Mouse (Mus musculus): ENCODE data around the gene Ssc4d. TPM values are rescaled to one million over a fixed set of nuclear protein-coding genes. Genes with fewer than 3 reads are reported as not detected.
A peak's percentile ranks its signal among the peaks of the same experiment; 100 is the strongest.

The Ssc4d gene
- total RNA-seq, 2 experiments from 2014 or later = 0.57 to 1.1 TPM

DNA sequence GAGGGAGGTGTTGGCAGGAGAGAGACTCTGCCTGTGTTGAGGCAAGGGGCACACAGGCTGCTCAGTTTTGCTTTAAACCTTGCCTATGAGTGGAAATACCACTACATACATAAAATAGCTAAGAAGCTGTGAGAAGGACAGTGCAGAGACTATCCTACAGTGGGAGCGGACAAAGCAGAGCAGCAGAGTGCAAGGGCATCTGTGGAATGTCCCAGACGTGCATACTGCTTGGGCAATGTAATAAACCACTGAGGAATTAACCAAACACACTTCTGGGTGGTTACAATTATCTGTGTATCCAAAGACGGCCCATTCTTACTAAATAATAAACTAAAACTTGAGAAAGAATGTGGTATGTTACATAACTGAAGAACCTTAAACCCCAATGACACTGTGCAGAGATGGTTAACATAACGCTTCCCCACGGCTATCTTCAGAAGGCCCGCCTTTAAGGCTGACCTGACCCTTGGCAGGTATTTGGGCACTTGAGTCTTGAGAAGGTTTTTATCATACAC, 58.2 kb downstream of the Ssc4d start:
- DNase-seq = no peak
- intact Hi-C loops (cut with DNase I) = no loop called here

- peak; percentile 50 to 57 for DNase-seq
- intact Hi-C loops (cut with DNase I) = no loop called here
Measured at GRCm38 (mm10) chr5:135914156-135914555, 60.2 kb downstream of the Ssc4d start.

GRCm38 (mm10) chr5:135913201-135913600, 61.1 kb downstream of the Ssc4d start:
- DNase-seq = no peak
- intact Hi-C loops (cut with DNase I) = no loop called here

DNA sequence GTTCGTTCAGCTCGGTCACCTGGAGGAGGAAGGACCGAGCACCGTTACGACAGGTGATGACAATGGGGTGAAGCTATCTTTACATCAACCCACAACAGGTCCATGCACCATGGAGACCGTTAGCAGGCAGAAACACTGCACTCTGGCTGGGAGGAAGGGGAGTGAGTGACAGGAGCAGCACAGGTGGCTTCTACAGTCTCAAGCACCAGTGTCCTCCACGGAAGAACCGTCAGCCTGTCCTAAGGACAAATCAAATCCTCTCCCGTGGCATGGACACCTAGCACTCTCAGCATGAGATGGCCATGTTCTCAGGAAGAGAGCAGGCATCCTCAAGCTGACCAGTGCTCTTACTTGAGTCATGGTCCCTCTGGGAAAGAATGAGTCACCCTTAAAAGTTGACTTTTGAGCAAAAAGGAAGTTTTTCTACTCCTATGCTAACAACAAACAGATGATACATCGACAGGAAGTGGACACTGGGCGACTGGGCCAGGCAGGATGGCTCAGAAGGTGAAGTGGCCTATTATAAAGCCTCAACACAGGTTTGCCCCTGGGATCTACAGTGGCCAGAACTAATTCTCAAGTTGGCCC, 62.6 kb downstream of the Ssc4d start:
- intact Hi-C loops (cut with DNase I) = no loop called here
- no peak for DNase-seq

DNA sequence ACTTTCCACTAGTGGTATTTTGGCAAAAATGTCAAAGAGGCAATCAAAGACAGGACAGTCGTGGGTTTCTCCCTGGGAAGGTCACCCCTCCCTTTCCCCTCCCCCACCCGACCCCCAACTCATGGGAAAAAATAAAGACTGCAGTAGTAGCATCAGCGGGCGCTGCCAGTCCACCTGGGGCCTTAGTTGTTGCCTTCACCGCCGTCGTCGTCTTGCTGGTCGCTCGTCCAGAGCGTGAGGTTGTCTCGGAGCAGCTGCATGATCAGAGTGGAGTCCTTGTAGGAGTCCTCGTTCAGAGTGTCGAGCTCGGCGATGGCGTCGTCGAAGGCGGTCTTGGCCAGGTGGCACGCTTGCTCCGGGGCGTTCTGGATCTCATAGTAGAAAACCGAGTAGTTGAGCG, 63.5 kb downstream of the Ssc4d start:
- intact Hi-C loops (cut with DNase I) = no loop called here

More for the DNA sequence above, 63.5 kb downstream of the Ssc4d start:
- no peak for DNase-seq

Other genes starting within 250 kb of the Ssc4d start
- 1 to 10 TPM; 4.3 to 7.8 TPM for gene Tmem120a, start 230.1 kb downstream of the Ssc4d start, total RNA-seq (2021)
- gene Styxl1, start 196.1 kb downstream of the Ssc4d start, total RNA-seq (2021) = not detected
- 1,000 to 10,000 TPM; 1,079 to 1,088 TPM for gene Mdh2, start 196.1 kb downstream of the Ssc4d start, total RNA-seq (2021)
- not detected for gene Srrm3, start 167.6 kb downstream of the Ssc4d start, total RNA-seq (2021)
- gene Hspb1, start 86.6 kb downstream of the Ssc4d start, total RNA-seq (2021) = 100 to 1,000 TPM; 269 to 277 TPM
- 100 to 1,000 TPM; 297 to 301 TPM for gene Ywhag, start 39.9 kb downstream of the Ssc4d start, total RNA-seq (2021)
- not detected for gene Zp3, start 5.6 kb upstream of the Ssc4d start, total RNA-seq (2021)
- gene Dtx2, start 20.3 kb upstream of the Ssc4d start, total RNA-seq (2021) = 1 to 10 TPM; 6.0 to 6.4 TPM
- gene Upk3b, start 64.0 kb upstream of the Ssc4d start, total RNA-seq (2021) = not detected
- not detected for gene Upk3bl, start 80.0 kb upstream of the Ssc4d start, total RNA-seq (2021)
- 10 to 100 TPM; 23.8 to 23.9 TPM for gene Rasa4, start 109.4 kb upstream of the Ssc4d start, total RNA-seq (2021)
- gene Polr2j, start 142.1 kb upstream of the Ssc4d start, total RNA-seq (2021) = 10 to 100 TPM; 56.0 to 60.9 TPM
- gene Lrwd1, start 161.5 kb upstream of the Ssc4d start, total RNA-seq (2021) = 1 to 10 TPM; 3.7 to 4.0 TPM
- gene Alkbh4, start 161.6 kb upstream of the Ssc4d start, total RNA-seq (2021) = 1 to 10 TPM; 3.8 to 4.1 TPM
- 1 to 10 TPM in 1 of 2 experiments, under 1 TPM in 1; 0.82 to 1.2 TPM for gene Orai2, start 196.2 kb upstream of the Ssc4d start, total RNA-seq (2021)
- 10 to 100 TPM; 20.9 to 21.4 TPM for gene Prkrip1, start 224.4 kb upstream of the Ssc4d start, total RNA-seq (2021)

All from gastrocnemius, postnatal 36 days (tissue).